Mouse (Mus musculus) cerebral cortex, adult 2 months (tissue): ENCODE measurements around the gene Col5a1.

Experiments
- WGBS: fragments of 180-500 bp; shearing (Covaris S2); methylation state at CpG from one replicate; pipeline ENCODE4 v1.1.7; 2018; 5-methylcytosine and 5-hydroxymethylcytosine counted together

Col5a1 gene

DNA sequence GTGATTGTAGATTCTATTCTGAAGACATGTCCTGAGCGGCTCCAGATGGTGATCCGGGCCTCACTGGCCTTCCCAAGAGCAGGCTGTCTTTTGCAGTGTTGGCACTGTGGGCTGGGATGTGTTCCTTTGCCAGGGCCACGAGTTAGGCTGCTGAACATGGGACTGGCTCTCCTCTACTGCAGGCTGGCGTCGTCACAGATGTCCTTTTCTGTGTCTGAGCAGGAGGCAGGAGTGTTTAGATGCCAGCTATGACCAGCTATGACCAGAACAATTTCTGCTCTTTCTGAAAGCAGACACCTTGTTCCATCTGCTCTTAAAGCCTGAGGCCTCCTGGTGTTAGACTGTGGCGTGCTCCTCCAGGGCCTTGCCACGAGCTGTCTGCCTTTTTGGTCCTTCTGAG is 31.9 kb downstream of the Col5a1 start:
- WGBS: 52% methylated on average over 7 of the region's 7 CpGs

DNA sequence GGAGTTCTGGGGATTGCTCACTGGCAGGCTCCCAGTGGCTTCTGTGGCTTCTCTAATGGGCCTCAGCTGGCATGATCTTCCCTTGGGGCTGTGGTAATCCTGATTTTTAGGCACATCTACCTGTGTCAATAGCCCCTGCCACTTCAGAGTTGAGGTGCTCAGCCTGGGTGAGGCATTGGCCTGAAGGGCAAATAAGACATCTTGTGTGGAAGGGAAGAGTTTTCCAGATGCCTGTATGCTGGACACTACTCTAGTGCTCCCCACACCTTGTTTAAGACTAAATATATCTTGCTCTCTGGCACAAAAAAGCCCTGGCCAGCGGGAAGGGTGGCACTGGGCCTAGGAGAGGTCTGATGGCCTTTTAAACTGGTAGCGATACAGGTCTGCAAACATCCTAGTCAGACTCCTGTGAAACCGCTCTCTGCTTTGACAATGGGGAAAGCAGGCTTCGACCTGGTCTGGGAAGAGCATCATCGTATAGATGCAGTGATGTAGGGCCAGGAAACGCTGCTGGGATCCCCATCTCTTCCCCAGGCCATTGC is 33.2 kb downstream of the Col5a1 start:
- 90% methylated on average over 6 of the region's 6 CpGs for WGBS

DNA sequence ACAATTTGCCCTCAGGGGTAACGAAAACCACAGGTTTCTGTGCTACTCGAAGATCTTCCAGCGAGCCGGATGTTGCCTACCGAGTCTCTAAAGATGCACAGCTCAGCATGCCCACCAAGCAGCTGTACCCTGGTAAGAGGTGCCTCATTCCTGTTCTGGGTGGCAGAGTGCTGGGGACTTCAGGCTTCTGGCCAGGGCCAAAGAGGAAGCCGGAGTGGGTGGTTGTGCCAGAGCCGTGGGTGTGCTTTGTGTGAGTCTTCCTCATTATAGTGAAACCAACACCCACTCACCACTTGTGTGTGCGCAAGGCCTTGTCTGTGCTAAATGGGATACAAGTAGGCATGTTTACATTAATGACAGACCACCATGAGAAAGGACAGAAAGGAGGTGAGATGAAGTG is 35.8 kb downstream of the Col5a1 start:
- WGBS: 56% methylated on average over 8 of the region's 8 CpGs

DNA sequence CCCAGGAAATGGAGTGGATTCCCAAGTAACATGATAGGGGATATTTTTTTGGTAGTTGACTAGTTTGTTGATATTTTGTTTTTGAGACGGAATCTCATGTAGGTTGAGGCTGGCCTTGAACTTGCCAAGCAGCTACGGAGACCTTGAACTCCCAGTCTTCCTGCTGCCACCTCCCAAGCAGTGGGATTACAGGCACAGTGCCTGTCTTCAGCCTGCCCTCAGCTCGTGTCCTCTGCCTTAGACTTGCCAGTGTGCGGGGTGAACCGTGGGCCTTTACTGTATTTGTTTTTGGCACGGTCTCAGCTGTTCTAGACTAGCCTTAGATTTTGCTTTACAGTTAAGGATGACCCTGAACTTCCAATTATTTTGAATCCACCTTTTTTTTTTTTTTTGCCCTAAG is 37.5 kb downstream of the Col5a1 start:
- 90% methylated on average over 6 of the region's 6 CpGs for WGBS

DNA sequence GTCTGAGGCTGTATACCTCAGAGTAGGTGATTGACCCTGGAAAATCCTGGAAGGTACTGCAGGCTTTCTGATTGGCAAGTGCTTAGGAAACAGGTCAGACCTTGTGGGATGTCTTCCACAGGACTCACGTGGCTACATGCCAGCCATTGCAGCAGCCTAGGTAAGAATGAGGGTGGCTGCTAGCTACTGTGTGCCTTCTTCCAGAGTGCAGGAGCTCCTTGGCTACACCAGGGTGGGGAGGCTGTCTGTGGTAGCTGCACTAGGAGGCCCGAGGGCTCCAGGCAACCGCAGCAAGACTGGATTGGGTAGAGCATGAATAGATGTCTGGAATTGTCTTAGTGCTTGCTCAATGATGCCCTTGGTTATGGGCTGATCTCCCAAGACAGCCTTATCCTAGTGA is 38.2 kb downstream of the Col5a1 start:
- WGBS: 86% methylated on average over 3 of the region's 3 CpGs

DNA sequence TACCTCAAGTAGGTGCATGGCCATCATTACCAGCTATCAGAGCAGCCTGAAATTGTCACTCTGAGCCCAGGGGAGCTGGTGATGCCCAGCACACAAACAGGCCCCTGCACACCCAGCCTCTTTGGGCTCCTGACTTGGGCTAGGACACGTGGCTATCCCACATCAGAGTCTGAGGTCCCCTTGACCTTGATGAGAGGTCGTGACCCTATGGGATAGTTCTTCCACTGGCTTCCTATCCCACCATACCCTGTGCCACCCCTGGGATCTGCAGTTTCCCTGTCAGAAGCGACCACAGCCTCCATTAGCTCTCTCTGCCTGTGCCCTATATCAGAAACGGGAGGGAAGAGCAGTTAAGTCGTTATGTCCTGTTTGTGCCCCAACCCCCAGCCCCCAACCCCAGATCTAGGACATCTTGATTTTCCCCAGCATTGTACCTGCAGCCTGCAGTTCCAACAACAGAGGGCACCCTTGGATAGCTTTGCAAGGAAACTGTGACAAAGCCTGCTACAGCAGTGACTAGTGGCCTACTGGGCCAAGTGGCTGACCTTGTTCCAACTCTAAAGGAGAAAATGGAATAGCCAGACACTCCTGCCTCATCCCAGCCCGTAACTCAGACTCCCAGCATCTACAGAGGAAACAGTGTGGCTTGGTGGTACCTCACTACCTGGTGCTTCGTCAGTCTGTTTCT is 40.4 kb downstream of the Col5a1 start:
- WGBS: 47% methylated on average over 7 of the region's 7 CpGs

DNA sequence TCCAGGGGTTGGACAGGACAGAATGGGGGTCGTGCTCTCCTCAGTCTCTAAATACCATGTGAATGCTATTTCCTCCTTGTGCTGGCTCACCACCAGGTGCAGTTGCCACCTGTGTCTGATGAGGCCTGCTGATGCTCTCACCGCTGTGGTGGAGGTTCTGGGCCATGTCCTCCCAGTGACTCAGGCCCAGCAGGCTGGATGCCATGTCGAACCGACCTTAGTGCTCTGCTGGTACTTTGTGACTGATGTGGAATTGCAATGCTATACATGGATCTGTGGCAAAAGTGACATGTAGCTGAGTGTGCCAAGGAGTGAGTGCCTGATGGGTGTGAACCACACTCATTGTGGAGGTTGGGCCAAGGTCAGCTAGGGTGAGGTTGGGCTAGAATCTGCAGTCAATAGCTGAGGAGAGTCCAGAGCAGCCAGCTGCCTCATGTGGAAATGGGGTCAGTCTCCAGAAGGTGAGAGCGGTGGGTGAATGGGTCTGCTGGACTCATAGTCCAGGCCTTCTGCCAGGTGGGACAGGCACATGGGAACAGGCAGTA is 44.3 kb downstream of the Col5a1 start:
- 89% methylated on average over 5 of the region's 5 CpGs for WGBS

DNA sequence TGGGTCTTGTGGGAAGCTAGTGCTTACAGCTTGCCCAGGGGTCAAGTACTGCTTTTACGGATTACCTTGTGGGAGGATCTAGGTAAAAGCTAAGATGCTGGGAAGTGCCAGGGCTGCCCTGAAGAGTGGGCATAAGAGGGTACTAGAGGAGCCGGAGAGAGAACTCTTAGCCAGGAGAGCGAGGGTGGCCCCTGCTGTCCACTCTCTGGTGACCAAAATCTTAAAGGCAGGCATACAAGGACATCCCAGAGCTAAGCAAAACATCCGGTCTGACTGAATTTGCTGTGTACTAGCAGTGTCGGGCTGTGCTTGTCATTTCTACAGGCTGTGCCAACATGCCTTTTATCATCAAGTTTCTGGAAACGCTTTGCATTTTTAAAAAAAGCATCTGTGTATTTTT is 44.9 kb downstream of the Col5a1 start:
- WGBS: 61% methylated on average over 6 of the region's 6 CpGs

DNA sequence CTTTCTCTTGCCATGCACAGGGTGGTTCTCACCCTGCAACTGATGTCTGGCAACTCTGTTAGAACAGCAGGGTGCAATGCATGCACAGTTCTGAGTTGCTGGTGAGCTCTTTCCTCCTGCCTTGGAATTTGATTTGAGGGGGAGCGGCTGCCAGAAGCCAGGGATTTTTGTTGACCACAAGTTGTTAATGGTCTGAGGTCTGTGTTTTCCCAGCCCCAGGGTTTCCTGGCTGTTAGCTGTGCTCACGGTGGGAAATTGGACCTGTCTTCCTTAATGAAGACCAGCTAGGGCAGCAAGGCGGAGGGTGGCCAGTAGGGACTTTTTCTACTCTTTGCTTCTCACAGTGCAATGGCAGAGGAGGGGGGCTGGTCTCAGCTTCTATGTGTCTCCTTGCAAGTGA is 45.7 kb downstream of the Col5a1 start:
- 66% methylated on average over 3 of the region's 3 CpGs for WGBS

DNA sequence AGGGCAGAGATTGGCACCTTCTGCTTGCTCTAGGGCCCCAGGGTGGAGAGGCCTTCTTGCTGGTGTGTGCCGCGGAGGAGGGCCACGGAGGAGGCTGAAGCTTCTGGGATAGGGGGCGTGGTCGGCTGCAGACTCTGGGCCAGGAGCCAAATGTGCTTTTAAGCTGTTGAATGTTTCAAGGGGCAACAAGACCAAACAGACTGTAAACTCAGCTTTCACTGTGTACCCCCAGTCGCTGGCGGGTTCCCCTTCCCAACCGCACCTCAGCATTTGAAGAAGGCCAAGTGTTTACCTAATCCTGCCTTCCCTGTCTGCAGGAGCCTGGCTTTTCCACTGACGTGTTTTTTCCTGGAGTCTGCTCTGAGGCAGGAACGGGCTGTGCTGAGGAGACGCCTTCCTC is 48.0 kb downstream of the Col5a1 start:
- WGBS: 41% methylated on average over 11 of the region's 11 CpGs

DNA sequence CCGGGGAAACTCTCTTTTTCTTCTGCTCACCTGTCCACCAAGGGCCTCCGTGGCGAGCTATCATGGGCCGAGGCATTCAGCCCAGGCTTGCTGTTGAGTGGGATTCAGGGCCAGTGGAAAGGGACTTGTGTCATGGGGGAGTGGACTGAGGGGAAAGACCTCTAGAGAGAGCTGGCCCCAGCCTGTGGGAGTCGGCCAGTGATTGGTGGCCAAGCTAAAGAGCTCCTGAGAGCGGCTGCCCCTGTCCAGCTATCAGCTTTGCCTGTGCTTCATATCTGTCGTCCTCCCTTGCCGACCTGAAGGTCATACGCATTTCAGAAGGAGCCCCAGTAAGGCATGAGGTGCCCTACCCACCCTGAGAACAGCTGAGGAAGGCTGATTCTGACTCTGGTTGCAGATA is 48.6 kb downstream of the Col5a1 start:
- 92% methylated on average over 9 of the region's 9 CpGs for WGBS

DNA sequence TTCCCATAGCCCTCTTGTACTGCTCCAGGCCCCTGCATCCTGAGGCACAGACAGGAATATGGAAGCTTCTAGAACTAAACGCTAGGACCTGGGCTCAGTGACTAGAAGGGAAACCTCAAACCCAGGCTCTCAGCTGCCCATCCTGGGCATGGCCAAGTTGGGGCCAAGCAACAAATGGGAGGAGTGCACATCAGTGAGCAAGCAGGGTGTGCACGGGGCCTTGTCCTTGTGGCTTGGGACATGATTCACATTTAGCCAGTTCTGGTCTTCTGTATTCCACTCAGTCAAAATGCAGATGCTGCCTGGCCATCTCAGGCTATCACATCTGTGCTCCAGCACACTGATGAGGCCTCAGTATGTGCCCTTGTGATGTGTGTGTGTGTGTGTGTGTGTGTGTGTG is 49.2 kb downstream of the Col5a1 start:
- 94% methylated on average over 2 of the region's 2 CpGs for WGBS

DNA sequence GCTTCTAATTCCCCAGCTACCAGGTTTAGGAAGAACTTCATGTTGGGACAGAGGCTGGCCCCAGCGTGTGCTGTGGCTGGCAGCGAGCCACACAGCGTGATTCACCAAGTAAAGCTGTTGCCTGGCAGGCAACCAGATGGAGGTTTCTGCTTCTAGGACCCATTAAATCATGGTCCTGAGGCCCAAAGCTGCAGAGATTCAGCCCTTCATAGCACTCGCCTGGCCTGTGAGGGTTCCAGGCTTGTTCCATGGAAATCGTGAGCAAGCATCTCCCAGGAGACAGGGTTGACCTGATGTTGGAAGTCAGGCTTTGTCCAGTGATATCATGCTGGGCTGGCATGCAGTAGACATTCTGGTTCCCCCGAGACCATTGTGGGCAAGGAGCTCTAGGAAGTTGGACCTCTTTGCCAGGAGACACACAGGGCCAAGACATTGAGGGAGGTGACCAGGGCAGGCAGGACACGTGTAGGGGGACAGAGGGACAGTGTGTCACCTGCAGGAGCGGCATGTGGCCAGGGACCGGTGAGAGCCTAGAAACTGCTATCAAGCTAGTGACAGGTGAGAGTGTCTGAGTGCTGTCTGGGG is 50.5 kb downstream of the Col5a1 start:
- 43% methylated on average over 9 of the region's 9 CpGs for WGBS

DNA sequence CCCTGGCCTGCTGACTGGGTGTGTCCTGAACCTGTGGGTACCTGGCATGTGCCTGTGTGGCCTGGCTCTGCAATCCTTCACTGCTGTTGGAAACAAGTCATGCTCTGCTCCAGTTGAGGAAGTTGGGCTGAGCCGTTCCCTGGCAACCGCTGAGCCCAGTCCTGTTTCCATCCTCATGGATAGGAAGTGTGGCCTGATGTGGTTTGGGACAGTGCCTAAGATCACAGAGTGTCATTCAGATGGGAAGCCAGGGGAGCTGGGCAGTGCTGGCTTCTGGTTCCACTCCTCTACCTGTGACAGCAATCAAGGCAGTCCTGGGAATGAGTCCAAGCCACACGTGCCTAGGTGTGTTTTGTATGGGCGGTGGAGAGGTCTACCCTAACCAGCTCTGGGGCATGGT is 53.2 kb downstream of the Col5a1 start:
- WGBS: 87% methylated on average over 4 of the region's 4 CpGs

DNA sequence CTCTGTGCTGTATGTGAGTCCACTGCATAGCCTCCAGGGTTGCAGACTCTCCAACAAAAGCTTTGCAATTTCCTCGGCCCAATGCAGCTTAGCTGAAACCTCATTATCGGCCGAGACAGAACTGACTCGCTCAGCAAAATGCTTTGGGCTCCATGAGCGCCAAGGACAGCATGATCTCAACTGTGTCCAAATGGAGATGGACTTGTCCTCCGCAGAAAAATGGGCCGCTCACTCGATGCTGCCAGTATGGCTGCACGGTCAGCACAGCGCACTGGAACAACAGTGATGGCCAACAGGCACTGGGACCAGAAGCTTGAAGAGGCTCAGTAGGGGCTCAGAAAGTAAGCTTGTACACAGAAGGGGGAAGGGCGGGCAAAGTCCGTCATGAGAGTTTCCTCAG is 53.9 kb downstream of the Col5a1 start:
- WGBS: 89% methylated on average over 12 of the region's 12 CpGs

DNA sequence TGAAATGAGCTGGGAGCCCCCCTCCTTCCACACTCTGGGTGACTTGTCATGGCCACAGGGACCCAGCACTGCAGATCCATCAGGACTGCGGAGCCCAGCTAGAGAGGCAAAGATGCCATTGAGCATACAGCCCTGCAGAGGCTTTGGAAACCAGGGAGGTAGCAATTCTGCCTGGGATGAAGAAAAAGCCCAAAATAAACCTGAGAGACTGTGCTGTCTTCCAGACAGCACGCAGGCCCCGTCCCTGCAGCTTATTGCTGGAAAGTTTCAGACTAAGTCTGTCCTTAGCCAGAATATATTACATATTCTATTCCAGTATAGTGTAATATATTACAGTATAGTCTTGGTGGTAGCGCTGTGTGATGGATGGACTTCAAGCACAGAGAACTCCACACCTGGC is 61.0 kb downstream of the Col5a1 start:
- 54% methylated on average over 4 of the region's 4 CpGs for WGBS

DNA sequence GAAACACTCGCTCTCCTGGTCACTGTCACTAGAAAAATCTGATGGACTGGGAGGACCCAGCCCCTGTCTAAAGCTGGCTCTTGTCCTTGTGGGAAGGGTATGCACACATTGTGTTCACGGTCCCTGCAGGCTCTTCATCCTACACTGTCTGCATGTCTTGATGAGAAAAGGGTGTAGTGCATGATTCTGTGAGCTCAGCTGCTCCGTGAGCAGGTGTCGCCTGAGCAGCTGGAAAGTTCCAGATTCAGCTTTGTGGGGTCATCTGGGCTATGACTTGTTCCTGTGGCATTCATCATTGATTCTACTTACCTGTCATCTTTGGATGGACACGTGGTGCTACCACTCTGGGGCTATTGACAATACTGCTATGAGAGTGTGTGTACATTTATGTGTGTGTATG is 61.7 kb downstream of the Col5a1 start:
- 85% methylated on average over 5 of the region's 5 CpGs for WGBS

DNA sequence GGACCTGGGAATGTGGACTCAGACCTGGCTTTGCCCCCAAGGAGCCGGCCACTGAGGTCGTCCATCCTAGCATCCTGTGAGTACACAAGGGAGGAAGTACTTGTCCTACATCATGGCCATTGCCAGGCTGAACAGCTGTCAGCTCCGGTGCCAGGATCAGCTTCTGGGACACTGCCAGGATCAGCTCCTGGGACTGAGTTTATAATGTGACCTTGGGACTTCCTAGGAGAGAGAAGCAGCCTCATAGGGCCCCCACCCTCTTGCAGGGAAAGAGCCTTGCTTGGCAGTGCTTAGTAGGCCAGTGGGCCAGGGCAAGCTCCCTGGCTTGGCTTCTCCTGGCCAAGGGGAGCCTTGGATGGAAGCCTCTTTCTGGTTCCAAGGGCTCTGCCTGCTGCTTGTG is 67.6 kb downstream of the Col5a1 start:
- 50% methylated on average over 3 of the region's 3 CpGs for WGBS

DNA sequence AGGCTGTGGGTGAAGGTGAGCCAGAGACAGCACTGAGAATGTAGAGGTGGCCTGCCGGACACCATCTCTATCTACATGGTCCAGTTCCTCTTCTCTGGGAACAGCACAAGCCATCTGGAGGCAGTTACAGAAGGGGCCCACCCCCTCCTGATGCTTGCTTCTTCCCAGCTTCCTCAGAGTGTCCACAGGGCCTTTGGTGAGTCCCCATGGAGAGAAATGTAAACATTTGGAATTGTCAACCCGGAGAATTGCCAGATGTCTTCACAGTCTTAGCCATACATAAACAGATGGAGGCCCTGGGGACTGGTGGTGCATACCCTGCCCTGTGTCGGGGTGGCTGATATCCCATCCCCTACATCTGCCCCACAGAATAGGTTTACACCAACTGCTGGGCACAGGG is 68.7 kb downstream of the Col5a1 start:
- 84% methylated on average over 3 of the region's 3 CpGs for WGBS

DNA sequence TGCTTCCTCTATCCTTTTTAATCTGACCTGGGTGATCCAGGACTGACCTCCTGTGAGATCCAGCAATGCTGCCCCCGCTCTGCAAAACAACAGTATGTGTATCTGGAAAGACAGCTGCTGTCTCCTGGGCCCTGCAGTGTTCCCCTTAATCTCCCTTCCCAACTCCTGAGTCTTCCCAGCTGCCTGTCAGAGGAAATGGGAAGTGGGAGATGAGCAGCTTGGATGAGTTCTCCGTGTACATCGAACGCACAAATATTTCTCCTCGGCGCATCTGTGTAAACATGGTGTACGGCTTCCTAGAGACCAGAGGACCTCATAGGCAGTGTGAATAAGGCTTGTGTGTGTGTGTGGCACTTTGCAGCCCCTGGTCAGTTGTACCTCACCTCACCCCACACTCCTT is 70.5 kb downstream of the Col5a1 start:
- 75% methylated on average over 7 of the region's 7 CpGs for WGBS

DNA sequence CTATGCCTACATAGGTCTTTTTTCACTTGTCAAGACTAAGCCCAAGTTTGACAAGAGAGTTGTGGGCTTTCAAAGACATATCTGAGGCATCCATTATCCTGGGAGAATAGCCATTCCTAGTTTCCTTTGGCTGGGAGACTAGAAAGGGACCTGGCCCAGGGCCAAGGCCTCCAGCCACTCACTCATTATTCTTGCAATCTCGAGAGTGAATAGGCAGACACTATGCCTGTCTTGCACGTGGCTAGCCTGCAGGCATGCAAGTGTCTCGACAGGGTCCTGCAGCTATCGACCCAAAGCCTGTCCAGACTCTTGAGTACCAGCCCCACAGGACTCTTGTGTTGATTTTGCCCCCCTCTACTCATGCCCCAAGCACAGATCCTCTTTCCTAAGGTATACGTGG is 71.0 kb downstream of the Col5a1 start:
- 53% methylated on average over 5 of the region's 5 CpGs for WGBS

DNA sequence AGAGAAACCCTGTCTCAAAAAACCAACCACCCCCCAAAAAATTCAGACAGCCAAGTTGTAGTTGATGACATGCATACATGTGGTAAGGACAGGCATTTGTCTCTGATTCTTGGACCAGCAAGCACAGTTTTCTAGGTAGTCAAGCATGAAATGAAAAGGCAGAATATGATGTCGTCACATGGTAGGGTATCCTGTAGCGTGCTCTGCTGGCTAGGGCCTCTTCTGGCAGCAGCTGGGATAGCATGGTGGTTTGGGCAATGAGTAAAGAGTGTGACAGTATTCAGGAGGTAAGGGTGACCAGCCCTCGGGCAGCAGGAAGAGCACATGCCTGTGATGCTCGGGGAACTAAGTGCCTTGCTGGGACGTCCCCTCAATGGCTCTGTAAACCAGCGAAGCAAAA is 73.0 kb downstream of the Col5a1 start:
- 85% methylated on average over 6 of the region's 6 CpGs for WGBS

DNA sequence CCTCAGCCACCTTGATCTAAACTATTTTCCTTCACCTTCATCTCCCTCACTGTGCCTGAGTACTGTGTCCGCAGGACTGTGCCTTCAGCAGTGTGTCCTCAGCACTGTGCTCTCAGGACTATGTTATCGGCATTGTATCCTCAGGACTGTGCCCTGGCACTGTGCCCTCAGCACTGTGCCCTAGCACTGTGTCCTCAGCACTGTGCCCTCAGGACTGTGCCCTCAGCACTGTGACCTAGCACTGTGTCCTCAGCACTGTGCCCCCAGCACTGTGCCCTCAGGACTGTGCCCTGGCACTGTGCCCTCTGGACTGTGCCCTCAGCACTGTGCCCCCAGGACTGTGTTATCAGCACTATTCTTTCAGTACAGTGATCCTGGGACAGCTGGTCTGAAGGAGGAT is 75.0 kb downstream of the Col5a1 start:
- WGBS: 95% methylated on average over 2 of the region's 2 CpGs
